Mouse (Mus musculus): ENCODE measurements around the gene Mgat4a. TPM values are rescaled to one million over a fixed set of nuclear protein-coding genes. Genes with fewer than 3 reads are reported as not detected.

Mgat4a gene
- polyA plus RNA-seq (2015; fragmentation: Nextera tagmentation; extraction: Ambion mirVana): 3.8 and 4.7 TPM in 2 replicates

DNA sequence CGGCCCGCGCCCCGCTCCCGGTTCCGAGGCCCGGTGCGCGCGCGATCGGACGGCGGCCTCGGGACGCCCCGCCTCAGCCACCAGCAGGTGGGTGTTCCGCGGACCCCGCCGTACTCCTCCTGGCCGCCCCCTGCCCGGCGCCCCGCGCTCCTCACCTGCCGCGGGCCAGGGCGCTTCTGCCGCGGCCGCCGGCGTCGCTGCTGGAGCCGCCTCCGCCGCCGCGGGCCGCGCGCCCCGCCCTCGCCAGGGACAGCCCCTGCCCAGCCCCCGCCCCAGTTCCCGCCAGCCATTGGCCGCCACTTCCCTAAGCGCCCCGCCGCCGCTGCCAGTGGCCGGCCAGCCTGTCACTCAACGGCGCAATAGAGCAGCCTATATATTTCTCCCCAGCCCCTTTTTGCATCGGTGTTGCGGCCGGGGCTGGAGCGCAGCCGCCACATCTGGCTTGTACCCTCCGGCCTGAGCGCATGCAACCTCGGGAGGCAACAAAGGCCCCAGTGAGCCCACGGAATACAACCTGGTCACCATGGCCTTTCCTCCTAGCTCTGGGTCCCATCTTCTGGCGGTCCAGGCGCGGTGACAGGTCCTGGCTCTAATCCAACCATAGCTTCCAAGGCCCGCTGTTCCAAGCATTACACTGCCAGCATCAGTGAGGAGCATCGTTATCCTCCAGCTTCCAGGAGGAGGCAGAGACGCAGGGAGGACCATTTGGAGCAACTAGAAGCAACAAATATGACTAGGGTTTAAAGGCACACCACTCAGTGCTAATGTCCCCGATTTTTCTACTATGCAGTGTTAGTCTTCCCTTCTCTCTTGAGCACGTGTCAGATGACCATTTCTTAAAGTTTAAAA lies at the start of gene Mgat4a:
Gene Mgat4a, minus strand, starts transcription at position 207 of the 849 bp plus-strand sequence.
- peak within 1 kb of the TSS; percentile 91 for H3K4me2 ChIP-seq
- H3K9ac ChIP-seq: peak within 1 kb of the TSS; percentile 65
- H3K4me1 ChIP-seq (replicated peaks): no peaks in the 10 kb centered on the region; the same call in 1 of the 2 replicates
- H3K27me3 ChIP-seq: peaks cover 28% of the 10 kb centered on the region
- no peaks in the 10 kb centered on the region for H3K36me3 ChIP-seq
- WGBS: under 1% methylated on average over 68 of the region's 72 CpGs
- H3K27ac ChIP-seq: peak within 1 kb of the TSS; percentile 71
- ATAC-seq (replicated peaks; ENCODE audit: insufficient number of reproducible peaks, insufficient read depth, low FRiP score, low read depth): peak; percentile 99
- peak within 1 kb of the TSS; percentile 85 for H3K4me3 ChIP-seq
- H3K9me3 ChIP-seq (replicated peaks): no peaks in the 10 kb centered on the region

DNA sequence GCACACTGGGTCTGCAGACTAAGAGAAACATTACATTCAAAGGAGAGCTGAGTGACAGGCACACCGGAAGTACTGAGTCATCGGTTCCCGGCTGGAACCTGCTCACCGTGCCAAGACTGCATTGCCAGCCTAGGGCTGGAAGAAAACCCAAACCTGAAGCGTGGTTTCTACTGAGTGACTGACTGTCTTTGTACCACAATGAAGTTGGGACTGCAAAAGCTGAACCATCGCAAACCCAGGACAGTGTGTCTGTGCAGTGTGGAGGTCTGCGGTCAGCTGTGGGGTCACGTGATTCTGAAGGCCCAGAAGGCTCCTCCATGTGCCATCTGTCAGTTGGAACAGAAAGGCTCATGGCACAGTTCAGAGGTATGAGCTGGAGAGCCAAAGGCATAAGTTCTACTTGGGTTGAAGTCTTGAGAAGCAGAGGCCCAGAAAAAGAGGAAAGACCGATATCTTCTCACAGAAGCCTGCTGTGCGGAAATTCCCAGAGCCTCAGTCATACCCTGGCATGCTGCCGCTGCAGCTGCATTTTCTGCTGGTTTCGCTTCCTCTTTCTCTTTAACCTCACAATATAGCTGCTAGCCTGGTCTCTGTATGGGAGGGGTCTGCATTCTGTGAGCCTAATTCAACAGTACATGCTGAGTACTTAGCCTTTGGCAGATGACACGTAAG lies 45.1 kb upstream of the Mgat4a start:
- 62% methylated on average over 13 of the region's 13 CpGs for WGBS
- no peaks in the 10 kb centered on the region for H3K9me3 ChIP-seq (replicated peaks)
- no peak overlapping the region for H3K4me3 ChIP-seq
- ATAC-seq (replicated peaks; ENCODE audit: insufficient number of reproducible peaks, insufficient read depth, low FRiP score, low read depth): peak; percentile 47; the same call in 1 of the 2 replicates
- H3K27me3 ChIP-seq: no peaks in the 10 kb centered on the region
- peak overlapping the region; percentile 0; the same call in 1 of the 2 replicates for H3K4me2 ChIP-seq
- peak overlapping the region; percentile 45 for H3K27ac ChIP-seq
- H3K4me1 ChIP-seq (replicated peaks): peaks cover 3% of the 10 kb centered on the region; the same call in 1 of the 2 replicates
- H3K36me3 ChIP-seq: no peaks in the 10 kb centered on the region
- H3K9ac ChIP-seq: no peak overlapping the region

GRCm38 (mm10) chr1:37583795-37584464 lies 43.1 kb upstream of the Mgat4a start:
- Histone ChIP-seq H3K9me3 (replicated peaks) (no peaks in the 10 kb centered on the region), H3K27me3 (no peaks in the 10 kb centered on the region), H3K36me3 (no peaks in the 10 kb centered on the region), H3K9ac (no peak overlapping the region), H3K27ac (no peak overlapping the region), H3K4me2 (no peak overlapping the region), H3K4me1 (replicated peaks) (peaks cover 3% of the 10 kb centered on the region; the same call in 1 of the 2 replicates), H3K4me3 (no peak overlapping the region)
- WGBS: 52% methylated on average over 9 of the region's 9 CpGs
- ATAC-seq (replicated peaks; ENCODE audit: insufficient number of reproducible peaks, insufficient read depth, low FRiP score, low read depth): no peak

GRCm38 (mm10) chr1:37583167-37583566 lies 42.4 kb upstream of the Mgat4a start:
- ATAC-seq (replicated peaks; ENCODE audit: insufficient number of reproducible peaks, insufficient read depth, low FRiP score, low read depth): no peak
- Histone ChIP-seq H3K4me2 (no peak overlapping the region), H3K4me3 (no peak overlapping the region), H3K4me1 (replicated peaks) (peaks cover 3% of the 10 kb centered on the region; the same call in 1 of the 2 replicates), H3K36me3 (no peaks in the 10 kb centered on the region), H3K9me3 (replicated peaks) (no peaks in the 10 kb centered on the region), H3K27me3 (no peaks in the 10 kb centered on the region), H3K9ac (no peak overlapping the region), H3K27ac (no peak overlapping the region)
- 86% methylated on average over 8 of the region's 8 CpGs for WGBS

DNA sequence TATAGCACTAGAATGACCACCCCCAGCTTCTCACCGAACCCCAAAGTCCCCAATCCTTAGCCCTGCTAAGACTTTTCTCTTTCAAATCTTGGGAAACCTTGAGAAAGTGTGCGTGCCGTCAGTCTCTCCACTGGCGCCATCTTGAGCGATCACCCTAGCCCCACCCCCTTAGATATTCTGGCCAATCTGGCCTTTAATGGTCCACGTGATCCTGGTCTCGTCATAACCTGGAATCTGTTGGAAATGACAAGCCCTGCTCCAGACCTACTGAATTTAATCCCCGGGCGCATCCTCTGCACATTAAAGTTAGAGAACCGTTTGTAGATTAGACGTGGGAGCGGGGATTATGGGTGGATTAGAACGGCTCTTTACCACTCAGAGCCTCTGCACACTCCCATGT lies 38.9 kb upstream of the Mgat4a start:
- Histone ChIP-seq H3K27me3 (no peaks in the 10 kb centered on the region), H3K36me3 (no peaks in the 10 kb centered on the region), H3K9ac (no peak overlapping the region), H3K4me1 (replicated peaks) (peaks cover 3% of the 10 kb centered on the region; the same call in 1 of the 2 replicates), H3K27ac (no peak overlapping the region), H3K4me2 (no peak overlapping the region), H3K9me3 (replicated peaks) (no peaks in the 10 kb centered on the region), H3K4me3 (no peak overlapping the region)
- WGBS: 90% methylated on average over 13 of the region's 13 CpGs
- no peak for ATAC-seq (replicated peaks; ENCODE audit: insufficient number of reproducible peaks, insufficient read depth, low FRiP score, low read depth)

DNA sequence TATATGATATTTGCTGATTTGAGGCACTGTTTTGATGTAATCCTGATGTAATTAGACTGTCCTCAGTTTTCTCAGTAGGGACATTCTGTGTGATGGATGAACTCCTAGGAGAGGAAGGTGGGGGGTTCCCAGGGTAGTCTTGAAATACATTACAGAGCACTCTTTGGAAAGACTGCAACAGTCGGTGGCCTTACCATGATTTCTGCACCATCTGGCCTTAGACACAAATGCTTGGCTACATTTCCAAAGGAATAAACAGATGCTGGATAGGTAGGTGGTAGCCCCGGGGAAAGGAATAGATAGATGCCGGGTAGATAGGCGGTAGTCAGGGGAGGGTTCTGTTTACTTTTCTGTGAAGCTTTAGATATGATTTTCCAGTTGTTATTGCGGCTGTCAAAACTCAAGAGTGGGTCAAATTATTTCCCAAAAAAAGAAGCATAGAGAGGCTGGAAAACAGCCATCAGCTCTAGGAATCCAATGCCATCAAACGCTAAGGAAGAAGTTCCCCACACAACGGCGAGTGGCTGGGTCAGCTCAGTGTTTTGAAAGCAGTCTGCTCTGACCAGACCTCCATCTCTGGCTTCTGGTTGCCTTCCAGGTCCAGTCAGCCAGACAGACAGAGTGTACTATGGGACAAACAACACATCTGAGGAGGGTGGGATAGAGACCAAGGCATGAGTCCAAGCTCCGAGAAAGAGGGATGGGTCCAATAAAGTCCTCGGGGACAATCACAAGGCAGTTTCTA lies 31.9 kb upstream of the Mgat4a start:
- H3K27ac ChIP-seq: no peak overlapping the region
- H3K36me3 ChIP-seq: no peaks in the 10 kb centered on the region
- WGBS: 62% methylated on average over 10 of the region's 10 CpGs
- H3K4me3 ChIP-seq: no peak overlapping the region
- no peaks in the 10 kb centered on the region for H3K9me3 ChIP-seq (replicated peaks)
- no peak for ATAC-seq (replicated peaks; ENCODE audit: insufficient number of reproducible peaks, insufficient read depth, low FRiP score, low read depth)
- H3K4me1 ChIP-seq (replicated peaks): no peaks in the 10 kb centered on the region
- no peak overlapping the region for H3K9ac ChIP-seq
- H3K4me2 ChIP-seq: no peak overlapping the region
- H3K27me3 ChIP-seq: no peaks in the 10 kb centered on the region; the same call in 1 of the 2 replicates

DNA sequence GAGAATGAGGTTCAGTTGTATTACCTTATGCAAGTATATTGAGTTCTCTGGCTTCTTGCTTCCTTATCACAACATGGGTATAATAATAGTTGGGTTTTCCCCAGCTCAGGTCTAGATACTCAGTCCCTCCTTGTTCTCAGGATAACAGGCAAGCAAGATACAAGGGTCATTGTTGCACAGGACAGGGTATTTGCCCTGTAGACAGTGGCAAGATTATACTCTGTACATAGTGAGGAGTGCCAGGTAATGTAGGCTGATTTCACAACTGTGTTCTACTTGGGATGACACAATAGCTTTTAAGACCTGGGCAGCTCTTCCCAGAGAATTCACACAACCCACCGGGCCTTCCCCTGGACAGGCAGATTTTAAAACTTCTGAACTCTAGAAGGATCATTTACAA lies 27.6 kb upstream of the Mgat4a start:
- Histone ChIP-seq H3K36me3 (no peaks in the 10 kb centered on the region), H3K4me3 (no peak overlapping the region), H3K9me3 (replicated peaks) (no peaks in the 10 kb centered on the region), H3K27me3 (no peaks in the 10 kb centered on the region; the same call in 1 of the 2 replicates), H3K4me2 (no peak overlapping the region), H3K4me1 (replicated peaks) (no peaks in the 10 kb centered on the region), H3K9ac (no peak overlapping the region), H3K27ac (no peak overlapping the region)
- WGBS: 82% methylated on average over 1 of the region's 1 CpGs
- ATAC-seq (replicated peaks; ENCODE audit: insufficient number of reproducible peaks, insufficient read depth, low FRiP score, low read depth): no peak

- Histone ChIP-seq H3K9me3 (replicated peaks) (no peaks in the 10 kb centered on the region), H3K9ac (no peak overlapping the region), H3K27me3 (no peaks in the 10 kb centered on the region; the same call in 1 of the 2 replicates), H3K4me1 (replicated peaks) (no peaks in the 10 kb centered on the region), H3K36me3 (no peaks in the 10 kb centered on the region), H3K4me2 (no peak overlapping the region), H3K4me3 (no peak overlapping the region), H3K27ac (no peak overlapping the region)
- no peak for ATAC-seq (replicated peaks; ENCODE audit: insufficient number of reproducible peaks, insufficient read depth, low FRiP score, low read depth)
- 78% methylated on average over 4 of the region's 4 CpGs for WGBS
Observed at GRCm38 (mm10) chr1:37566754-37567153, 25.9 kb upstream of the Mgat4a start.

- Histone ChIP-seq H3K27me3 (no peaks in the 10 kb centered on the region; the same call in 1 of the 2 replicates), H3K4me3 (no peak overlapping the region), H3K9me3 (replicated peaks) (no peaks in the 10 kb centered on the region), H3K27ac (no peak overlapping the region), H3K36me3 (no peaks in the 10 kb centered on the region), H3K9ac (no peak overlapping the region), H3K4me2 (no peak overlapping the region), H3K4me1 (replicated peaks) (no peaks in the 10 kb centered on the region)
- WGBS: 76% methylated on average over 2 of the region's 2 CpGs
- no peak for ATAC-seq (replicated peaks; ENCODE audit: insufficient number of reproducible peaks, insufficient read depth, low FRiP score, low read depth)
Observed at GRCm38 (mm10) chr1:37566344-37566743, 25.5 kb upstream of the Mgat4a start.

DNA sequence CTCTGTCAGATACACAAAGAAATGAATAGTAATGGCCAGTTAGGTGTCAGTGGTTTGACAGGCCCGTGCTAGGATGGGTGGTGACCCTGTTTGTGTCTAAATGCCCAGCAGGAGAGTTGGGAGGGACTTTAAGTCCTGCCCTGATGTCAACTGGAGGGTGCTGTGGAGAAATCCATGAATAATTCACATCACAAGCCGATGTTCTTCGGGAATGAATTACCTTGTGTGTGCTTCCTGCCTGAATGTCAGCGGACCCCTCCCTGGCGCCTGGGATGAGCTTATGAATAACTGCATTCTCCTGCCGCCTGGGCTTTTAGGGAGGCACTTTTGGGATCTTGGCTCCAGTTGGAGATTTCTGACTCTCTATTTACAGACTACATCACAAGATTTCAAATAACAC lies 24.6 kb upstream of the Mgat4a start:
- WGBS: 58% methylated on average over 6 of the region's 6 CpGs
- H3K27me3 ChIP-seq: no peaks in the 10 kb centered on the region; the same call in 1 of the 2 replicates
- H3K9me3 ChIP-seq (replicated peaks): no peaks in the 10 kb centered on the region
- H3K4me3 ChIP-seq: no peak overlapping the region
- no peaks in the 10 kb centered on the region for H3K36me3 ChIP-seq
- H3K9ac ChIP-seq: no peak overlapping the region
- no peaks in the 10 kb centered on the region for H3K4me1 ChIP-seq (replicated peaks)
- H3K4me2 ChIP-seq: no peak overlapping the region
- H3K27ac ChIP-seq: no peak overlapping the region
- no peak for ATAC-seq (replicated peaks; ENCODE audit: insufficient number of reproducible peaks, insufficient read depth, low FRiP score, low read depth)

Measured in heart, embryonic 15.5 days (tissue).